Mouse (Mus musculus) gastrocnemius, postnatal 4 days (tissue): ENCODE measurements around the gene Xkr8. TPM values are rescaled to one million over a fixed set of nuclear protein-coding genes. Genes with fewer than 3 reads are reported as not detected.
"Not testable (repeated sequence)": the region's sequence is repeated elsewhere in the genome, so short reads cannot be mapped to it uniquely, and the experiment has no call there.

Experiments
- DNase-seq, 2 experiments: peaks; one replicate each; pipeline ENCODE4 v3.0.0; 2021 to 2022; ENCODE audit warnings: low spot score in 2 of 2, mixed read lengths in 2 of 2
- total RNA-seq, 2 experiments: library from RNA; stranded (reverse); gene quantifications; 2 replicates each; pipeline ENCODE4 v1.2.3; 2021

Xkr8 gene
- total RNA-seq, 2 experiments from 2014 or later = 2.8 to 5.3 TPM

DNA sequence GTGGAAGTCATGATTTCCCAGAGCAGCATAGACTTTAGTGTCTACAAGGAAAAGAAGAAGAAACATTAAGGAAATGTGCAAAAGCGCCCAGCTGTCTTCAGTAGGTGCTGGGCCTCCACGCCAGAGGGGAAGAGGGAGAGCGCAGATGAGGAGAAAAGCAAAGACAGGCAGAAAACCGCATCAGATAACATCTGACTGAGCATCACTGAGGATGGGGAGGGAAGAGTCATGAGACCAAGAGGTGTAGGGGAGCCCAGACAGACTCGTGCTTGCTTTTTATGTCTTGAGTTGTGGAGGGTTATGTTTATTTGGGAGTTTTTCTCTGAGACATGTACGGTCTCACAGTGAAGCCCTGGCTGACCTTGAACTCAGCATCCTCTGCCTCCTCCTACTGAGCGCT is 9.1 kb upstream of the Xkr8 start:
- no peak for DNase-seq

DNA sequence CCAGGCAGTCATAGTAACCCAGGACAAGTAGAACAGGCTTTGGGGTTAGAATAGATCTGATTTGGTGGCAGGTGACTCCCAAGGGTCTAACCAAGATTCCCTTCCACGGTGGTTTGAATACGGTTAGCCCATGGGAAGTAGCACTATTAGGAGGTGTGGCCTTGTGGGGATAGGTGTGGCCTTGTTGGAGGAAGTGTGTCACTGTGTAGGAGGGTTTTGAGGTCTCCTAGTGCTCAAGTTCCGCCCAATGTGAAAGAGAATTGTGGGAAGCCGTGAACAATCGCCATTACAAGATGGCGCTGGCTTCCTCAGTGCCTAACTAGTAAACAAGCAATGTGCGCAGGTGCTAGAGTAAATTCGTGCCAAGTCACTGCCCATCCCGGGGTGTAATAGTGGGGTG is 4.8 kb upstream of the Xkr8 start:
- DNase-seq = not testable (repeated sequence)

DNA sequence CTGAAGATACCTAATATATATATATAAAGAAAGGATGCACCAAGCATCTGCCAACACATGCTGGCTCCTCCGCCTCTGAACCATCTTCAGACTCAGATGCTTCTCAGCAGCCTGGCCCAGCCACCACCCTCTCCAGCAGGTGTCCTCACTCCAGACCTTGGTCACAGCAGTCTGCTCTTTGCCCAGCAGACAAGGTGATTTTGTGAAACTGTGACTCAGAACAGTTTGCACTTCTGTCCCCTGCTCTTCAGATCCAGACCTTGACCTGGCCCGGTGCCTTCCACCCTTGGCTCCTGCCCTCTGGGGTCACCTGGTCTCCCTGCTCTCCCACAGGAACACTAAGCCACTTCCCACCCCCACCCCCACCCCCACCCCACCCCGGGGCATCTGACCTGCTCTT is 3.5 kb upstream of the Xkr8 start:
- no peak for DNase-seq

DNA sequence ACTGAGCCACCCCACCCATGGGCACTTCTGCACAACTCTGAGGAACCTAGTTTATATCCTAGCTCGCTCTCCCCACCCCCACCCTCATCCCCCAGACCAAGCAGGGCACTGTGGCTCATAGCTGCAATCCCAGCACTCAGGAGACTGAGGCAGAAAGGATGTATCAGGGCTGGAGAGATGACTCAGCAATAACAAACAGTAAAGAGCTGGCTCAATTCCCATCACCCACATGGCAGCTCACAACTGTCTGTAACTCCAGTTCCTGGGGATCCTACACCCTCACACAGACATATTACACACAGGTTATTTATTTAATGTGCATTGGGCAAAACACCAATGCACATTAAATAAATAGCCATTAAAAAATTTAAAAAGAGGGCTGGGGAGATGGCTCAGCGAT is 3.0 kb upstream of the Xkr8 start:
- DNase-seq = no peak

DNA sequence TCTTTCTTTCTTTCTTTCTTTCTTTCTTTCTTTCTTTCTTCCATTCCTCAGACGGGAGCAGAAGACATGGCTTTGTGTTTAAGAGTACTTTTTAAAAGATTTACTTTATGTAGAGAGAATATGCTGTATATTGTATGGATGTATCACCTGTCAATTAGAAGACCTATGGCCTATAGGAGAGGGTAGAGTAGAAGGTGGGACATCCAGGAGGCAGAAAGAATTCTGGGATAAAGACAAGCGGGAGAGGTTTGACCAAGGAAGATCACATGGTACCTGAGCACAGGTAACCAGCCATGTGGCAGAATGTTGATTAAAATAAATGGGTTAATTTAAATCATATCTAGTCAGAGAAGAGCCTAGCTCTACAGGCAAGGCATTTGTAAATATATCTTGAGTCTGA is 2.4 kb upstream of the Xkr8 start:
- DNase-seq = no peak

DNA sequence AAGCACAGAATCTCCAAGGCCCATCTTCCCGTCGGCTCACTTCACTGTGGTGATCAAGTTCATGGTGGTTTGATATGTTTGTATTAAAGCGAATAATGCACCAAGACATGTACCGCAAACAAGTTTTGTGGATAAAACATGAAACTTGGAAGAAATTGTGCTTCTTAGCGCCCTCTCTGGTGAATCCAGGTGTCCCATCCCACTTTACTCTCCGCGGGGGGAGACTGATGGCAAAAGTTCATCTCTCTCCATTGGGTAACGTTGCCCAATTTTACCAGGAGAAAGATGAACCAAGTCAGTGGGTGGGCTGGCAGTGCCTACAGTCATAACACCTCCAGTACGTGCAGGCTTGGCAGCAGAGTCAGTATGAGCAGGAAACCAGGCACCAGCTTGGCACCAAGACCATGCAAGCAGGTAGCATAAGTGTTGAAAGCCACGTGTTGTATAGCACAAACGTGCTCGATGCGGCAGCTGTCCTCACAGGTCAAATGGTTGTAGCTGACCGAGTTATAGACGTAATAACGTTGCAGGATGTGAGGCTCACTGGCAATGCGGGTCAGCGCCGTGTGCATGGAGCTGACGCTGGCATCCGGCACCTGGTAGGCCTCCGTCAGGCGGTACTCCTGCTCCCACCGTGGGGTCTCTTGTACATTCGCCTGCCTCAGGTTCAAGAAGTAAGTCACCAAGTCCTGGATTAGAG is 875 bp upstream of the Xkr8 start:
- DNase-seq = no peak

DNA sequence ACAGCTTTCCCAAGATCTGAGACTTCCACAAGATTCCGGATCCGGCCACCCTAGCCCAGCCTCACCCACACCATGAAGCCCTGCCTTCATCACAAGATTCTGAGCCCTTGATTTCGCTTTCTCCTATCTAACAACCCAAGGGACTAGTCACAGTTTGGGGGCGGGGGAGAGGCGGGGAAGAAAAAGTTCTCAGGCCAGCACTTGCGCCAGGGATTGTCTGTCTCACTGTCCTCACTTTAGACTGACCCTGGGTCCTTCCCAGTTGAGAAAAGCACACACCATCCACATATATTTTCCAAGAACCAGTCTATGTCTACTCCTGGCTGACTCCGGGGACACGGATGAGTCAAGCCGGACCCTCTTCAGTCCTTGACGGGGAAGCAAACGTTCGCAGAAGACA is 730 bp downstream of the Xkr8 start:
- no peak for DNase-seq

DNA sequence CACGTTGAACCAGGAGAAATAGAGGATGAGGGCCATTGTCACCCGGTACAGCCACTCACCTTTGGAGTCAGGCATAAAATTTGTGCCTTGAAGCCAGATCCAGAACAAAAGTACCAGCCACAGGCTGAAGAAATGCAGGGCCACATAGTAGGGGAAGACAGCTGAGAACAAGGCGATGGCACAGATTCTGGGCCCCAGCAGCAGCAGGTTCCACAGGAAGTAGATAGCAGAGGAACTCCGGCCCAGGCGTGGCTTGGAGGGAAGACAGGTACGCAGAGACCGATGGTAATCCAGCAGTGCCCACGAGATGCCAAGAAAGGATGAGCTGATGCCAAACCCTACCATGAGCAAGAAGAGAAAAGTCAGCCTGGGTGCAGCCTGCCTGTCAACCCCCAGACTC is 4.1 kb downstream of the Xkr8 start:
- no peak for DNase-seq

DNA sequence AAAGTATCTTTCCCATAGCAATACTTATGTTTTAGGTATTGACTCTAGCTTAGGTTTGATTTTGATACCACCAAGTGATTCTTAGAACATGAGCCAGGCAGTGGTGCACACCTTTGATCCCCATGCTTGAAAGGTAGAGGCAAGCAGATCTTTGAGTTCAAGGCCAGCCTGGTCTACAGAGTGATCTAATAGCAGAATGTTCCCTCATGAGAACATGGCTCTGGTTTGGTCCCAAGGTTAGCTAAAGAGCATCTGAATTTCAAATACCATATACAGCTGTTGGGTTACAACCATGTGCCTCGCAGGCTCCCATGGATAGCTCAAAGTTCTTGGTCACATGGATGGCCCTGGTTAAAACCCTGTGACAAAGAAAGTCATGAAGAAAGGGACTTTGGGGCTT is 14.1 kb downstream of the Xkr8 start:
- no peak for DNase-seq

DNA sequence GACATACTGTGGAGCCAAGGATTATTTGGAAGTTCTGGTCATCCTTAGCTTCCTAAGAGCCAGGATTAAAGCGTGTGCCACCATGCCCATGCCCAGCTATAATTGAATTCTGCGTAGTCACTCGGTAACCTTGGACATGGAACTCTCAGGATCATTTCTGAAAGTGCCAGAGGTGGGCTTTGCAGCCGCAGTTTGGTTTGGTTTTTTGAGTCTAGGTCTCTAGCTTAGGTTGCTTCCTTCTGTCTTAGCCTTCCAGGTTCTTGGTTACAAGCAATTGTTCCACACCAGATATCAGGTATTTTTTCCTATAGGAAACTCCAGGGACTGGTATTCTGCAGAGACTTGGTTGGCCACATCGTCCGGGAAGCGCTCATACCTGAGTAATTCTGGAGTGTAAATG is 19.2 kb downstream of the Xkr8 start:
- DNase-seq = no peak

DNA sequence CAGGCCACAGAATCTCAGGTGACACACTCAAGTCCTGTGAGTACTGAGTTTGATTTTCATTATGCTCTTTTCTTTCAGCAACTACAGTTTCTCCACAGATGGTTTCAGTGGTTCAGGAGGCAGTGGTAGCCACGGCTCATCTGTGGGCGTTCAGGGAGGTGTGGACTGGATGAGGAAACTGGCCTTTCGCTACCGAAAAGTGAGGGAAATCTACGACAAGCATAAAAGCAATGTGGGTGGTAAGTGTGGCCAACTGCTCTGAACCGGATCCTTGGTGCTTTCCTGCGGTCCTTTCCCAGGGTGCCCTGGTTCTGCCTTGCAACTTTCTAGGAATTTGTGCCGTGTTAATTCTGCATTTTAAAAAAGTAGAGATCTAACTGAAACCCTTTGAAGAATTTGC is 25.5 kb downstream of the Xkr8 start:
- DNase-seq = no peak

DNA sequence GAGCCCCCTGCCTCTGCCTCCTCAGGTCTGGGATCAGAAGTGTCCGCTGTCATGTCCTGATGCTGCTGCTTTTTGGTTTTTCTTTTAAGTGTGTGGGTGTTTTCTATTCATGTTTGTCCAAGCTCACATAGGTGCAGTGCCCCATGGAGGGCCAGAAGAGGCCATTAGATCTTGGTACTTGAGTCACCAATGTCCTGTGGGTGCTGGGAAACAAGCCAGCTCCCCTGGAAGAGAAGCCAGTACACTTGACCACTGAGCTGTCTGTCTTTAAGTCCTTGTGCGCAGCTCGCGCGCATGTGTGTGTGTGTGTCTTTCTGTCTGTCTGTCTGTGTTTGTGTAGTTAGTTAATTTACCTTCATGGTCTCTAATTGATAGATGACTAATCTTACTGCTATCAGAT is 30.3 kb downstream of the Xkr8 start:
- DNase-seq = no peak

DNA sequence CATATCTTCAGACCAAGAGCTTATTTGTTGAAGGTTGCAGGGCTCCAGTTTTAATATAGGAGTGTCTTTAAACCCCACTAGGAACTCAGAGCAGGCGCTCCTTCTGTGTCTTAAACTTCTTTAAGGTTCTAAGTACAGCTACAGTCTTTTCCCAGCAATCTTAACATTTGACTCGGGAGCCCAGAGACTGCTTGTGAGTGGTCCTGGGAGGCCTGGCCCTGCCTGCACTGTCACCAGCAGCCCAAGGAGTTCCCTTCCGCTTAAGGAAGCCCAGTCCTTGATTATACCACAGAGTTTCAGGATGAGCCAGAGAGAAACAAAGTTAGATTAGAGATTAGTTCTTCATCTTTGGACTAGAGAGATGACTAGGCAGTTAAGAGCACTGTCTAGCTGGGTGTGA is 39.0 kb downstream of the Xkr8 start:
- no peak for DNase-seq

DNA sequence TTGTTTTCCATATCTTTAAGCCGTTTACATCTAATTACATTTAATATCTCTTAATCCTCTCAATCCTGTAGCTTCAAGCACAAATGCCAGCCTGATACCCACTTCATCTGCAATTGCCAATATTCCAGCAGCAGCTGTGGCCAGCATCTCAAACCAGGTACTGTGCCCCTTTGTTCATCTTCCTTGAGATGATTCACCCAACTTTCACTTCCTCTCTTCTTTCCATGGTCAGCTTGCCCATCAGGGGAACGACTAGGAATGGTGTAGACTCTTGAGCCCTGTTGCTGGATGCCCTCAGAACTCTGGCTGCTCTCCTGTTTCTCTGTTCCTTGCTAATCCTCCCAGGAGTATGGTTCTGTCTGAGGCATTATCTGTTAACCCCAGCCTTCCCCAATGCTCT is 42.7 kb downstream of the Xkr8 start:
- DNase-seq = no peak

DNA sequence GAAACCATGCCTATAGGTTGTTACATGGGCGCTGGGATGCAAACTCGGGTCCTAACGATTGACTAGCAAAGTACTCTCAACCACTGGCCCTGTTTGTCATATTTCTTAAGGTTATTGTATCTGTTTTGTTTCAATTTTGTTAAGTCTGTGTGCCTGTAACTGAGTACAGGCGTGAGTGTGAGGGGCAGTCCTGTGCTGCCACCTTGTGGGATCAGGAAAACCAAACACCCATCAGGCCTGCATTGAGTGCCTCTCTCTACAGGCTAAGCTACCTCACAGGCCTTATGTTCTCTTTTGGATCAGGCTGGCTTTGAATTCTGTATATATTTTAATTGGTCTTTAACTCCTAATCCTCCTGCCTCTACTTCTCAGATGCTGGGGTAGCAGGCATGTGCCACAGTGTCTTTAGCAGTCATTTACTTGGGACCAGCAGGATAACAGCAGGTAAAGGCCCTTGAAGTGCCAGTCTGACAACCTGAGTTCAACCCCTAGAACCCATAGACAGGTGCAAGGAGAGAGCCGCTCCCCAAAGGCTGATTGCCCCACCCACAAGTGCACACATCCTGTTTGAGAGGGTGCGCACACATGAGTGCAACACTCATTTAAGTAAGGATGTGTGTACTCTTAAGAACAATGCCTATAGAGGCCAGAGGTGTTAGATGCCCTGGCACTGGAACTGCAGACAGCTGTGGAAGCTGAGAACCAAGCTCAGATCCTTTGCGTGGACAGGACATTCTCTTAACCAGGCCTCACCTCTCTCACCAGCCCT is 55.4 kb downstream of the Xkr8 start:
- DNase-seq = no peak

Other genes with a start within 250 kb of the Xkr8 start
- gene Sesn2, start 222.0 kb downstream of the Xkr8 start, total RNA-seq = 1 to 10 TPM; 2.0 to 2.8 TPM
- gene Atpif1, start 198.9 kb downstream of the Xkr8 start, total RNA-seq = 100 to 1,000 TPM; 213 to 218 TPM
- gene Dnajc8, start 197.0 kb downstream of the Xkr8 start, total RNA-seq = 10 to 100 TPM; 71.4 to 79.4 TPM
- gene Ptafr, start 168.5 kb downstream of the Xkr8 start, total RNA-seq = 1 to 10 TPM; 3.5 to 3.9 TPM
- gene Eya3, start 93.6 kb downstream of the Xkr8 start, total RNA-seq = 10 to 100 TPM; 22.2 to 23.6 TPM
- gene Smpdl3b, start 24.7 kb upstream of the Xkr8 start, total RNA-seq = 1 to 10 TPM; 2.3 to 2.6 TPM
- gene Rpa2, start 35.8 kb upstream of the Xkr8 start, total RNA-seq = 10 to 100 TPM; 25.0 to 25.9 TPM
- gene Themis2, start 63.8 kb upstream of the Xkr8 start, total RNA-seq = 1 to 10 TPM; 3.2 to 3.4 TPM
- 10 to 100 TPM; 30.6 to 31.3 TPM for gene Ppp1r8, start 110.6 kb upstream of the Xkr8 start, total RNA-seq
- 10 to 100 TPM; 42.5 to 45.7 TPM for gene Stx12, start 152.0 kb upstream of the Xkr8 start, total RNA-seq
- gene Fam76a, start 190.0 kb upstream of the Xkr8 start, total RNA-seq = 10 to 100 TPM; 31.5 to 38.4 TPM
- gene Fgr, start 241.5 kb upstream of the Xkr8 start, total RNA-seq = under 1 TPM; 0.47 to 0.78 TPM